Mouse (Mus musculus) urinary bladder, adult 18-20 months (tissue): ENCODE results near the gene Trpv1.

Source experiments
- DNase-seq, 2 experiments: peaks; one replicate each; pipeline ENCODE4 v3.0.0; 2022; ENCODE audit warnings: low spot score in 2 of 2, mixed read lengths in 2 of 2

Trpv1 gene

DNA sequence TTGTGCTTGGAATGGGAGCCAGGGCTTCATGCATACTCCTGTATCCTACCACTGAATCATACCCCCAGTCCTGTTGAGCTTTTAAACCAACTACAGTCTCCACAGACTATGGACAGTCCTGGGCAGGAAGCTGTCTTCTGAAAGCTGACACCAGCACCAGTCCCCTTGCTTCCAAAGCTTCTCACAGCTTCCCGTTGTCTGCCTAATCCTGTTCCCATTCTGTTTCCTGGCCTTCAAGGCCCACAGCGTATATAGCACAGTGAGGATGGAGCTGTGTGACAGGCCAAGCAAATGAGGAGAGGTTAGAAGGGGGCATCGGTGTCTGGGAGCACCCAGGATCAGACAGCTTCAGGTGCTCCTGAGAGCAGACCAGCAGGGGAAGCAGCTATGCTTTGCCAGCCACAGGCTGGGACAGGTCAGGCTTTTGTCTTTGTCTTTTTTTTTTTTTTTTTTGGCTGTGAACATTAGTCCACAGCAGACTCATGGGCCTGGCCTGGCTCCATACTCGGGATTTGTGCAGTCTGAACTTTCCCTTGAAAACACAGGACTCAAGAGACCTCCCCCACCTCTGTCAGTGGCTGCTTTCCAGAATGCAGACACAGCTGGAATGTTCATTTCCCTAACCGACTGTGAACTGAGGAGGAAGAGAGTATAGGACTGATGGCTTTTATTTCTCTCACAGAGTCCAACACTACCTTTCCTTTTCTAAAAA, 2.1 kb downstream of the Trpv1 start:
- peak in 1 of 2 experiments; percentile 22 for DNase-seq

DNA sequence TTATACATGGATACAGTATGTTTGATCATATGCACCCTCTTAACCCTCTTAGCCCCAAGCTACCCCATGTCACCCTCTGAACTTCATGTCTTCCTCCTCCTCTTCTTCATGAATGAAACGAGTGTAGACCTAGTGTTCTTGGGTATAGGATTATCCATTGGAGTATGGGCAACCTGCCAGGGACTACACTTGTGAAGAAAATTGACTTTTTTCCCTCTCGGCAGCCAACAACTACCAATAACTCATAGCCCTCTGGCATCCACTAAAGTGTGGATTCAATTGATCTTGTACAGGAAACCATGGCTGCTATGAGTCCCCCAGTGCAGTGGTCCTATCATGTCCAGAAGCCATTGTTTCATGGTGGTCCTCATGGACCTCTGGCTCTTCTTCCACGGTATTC, 2.6 kb downstream of the Trpv1 start:
- DNase-seq, result no peak

DNA sequence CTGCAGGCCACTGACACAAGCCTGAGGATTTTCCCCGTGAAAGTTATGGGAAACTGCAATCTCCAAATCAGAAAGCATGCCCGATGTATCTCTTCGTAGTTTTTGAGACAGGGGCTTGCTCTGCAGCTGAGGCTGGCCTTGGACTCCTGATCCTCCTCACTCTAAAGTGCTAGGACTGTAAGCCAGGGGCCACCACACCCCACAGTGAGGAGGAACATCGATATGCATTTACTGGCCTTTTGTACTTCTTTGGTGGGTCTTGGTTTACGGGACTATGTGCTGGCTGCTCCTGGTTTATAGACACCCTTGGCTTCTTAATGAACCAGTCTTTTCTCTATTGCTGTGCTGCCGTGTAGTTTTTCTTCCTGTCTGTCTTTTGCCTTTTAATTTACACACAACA, 8.1 kb downstream of the Trpv1 start:
- DNase-seq, result no peak

DNA sequence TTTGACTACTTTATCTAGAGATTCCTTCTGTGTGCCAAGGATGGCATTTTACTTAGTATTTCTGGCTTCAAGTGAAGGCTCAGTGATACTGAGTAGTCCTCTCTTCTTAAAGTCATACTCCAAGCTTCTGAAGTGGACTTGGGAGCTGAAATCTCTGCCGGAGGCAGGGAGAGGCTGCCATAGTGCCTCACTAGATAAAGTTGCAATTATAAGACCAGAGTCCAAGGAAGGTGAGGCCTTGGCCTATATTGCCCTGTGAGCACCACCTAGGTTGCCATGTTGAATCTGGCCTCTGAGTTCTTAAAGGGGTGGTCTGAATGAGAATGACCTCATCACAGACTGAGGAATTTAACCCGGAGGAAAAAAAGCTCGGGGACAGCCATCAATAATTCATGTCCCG, 8.7 kb downstream of the Trpv1 start:
- no peak for DNase-seq

DNA sequence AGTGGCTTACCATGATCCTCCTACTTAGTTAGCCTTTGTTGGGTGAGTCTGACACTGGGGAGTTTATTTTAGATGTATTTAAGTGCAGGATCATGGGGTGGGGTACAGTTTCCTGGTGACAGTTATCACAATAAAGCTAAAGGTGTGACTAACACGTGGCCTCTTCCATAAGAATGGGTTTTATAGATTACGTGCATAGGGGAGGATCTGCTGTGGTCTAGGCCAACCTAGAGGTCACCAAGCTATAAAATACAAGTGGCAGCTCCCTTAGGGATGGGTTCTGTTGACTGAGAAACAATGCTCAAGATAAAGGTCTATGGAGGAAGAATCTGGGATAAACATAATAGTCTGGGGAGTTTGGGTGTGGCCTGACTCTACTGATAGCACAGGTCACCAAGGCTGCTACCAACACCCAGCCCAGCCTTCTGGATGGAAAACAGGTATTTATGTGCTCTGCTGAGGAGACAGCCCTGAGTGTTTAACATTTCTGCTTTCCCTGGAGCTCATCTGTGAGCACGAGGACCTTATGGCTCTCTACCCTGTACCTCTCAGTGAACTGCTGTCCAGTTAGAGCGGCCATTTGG, 23.4 kb downstream of the Trpv1 start:
- no peak for DNase-seq

DNA sequence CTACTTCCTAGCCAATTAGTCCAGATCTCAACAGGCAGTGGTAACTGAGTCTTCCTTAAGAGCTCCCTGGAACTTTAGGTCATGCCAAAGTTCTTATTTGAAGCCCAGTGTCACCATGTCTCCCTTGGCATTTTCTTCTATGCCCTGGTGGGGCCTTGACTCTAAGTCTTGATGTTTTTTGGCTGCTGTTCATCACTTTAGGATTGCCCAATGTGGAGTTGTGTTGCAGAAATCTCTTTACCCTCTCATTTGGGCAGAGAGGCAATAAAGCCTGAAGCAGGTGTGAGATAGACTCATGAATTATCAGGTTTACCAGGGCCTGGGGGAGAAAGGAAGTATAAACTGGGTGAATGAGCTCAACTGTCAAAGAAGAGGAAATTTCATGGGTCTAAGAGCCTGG, 24.6 kb downstream of the Trpv1 start:
- no peak for DNase-seq

DNA sequence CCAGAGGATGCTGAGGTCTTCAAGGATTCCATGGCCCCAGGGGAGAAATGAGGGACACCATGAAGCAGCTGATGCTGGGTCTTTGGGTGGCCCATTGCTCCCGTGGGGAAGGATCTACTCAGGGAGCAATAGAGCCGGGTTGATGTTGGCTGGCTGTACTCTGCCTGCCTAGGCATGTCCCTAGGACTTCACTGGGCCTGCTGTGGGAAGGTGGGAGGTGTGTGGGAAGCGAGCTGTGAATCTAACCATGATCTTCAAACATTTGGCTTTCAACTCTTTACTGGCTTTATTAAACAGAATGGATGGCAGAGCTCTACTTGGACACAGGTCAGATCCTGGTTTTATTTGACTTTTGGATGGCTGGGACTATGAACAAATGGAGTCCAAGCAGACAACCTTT, 26.4 kb downstream of the Trpv1 start:
- no peak for DNase-seq

DNA sequence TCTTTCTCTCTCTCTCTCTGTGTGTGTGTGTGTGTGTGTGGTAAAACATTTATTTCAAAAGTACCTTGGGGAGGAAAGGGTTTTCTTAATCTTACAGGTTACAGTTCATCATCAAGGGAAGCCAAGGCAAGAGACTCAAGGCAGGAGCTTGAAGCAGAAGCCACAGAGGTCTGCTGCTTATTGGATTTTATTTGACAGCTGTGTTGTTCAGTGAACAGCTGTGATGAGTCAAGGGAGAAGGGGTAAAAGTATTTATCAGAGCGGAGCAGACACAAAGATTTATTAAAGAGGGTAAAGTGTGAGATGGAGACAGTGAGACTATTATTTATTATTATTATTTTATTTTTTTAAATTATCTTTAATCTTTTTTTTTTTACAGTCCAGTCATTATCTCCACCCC, 27.3 kb downstream of the Trpv1 start:
- no peak for DNase-seq

DNA sequence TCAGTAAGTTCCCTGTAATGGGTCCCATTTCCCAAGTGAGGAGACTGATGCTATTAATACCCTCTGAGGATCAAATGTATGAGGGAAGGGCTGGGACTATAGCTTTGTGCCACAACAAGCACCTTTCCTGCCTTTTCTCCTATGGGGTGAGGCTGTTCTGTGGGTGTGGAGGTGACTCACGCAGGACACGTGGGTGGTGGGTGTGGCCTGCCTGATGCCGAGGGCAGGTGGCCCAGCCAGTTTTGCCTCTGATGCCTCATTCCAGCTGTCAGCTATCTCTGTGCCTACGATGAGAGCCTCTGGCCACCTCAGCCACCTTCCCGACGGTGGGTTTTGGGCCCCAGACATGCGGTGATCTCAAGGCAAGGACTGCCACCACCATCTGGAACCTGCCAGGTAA, 33.2 kb downstream of the Trpv1 start, which contains the start of gene Trpv3:
Trpv3 (plus strand) TSS at position 122 of the 400 bp plus-strand sequence.
- peak; percentile 52 to 59 for DNase-seq

DNA sequence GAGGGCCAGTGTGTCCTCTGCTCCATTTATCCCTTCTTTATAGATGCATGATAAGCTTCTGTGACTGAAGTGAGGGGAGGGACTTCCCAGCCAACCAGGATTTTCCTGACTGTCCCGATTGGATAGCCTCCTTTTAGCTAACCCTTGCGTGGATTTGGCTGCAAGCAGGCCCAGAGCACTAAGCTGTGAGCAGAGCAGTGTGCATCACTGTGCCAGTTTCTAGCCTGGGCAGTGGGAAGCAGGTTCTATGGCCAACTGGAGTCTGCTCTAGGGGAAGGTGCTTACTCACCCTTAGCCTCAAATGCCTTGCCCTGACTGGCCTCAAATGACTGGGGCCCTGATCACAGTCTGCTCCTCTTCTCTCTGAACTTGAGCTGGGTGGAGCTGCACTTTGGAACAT, 40.7 kb downstream of the Trpv1 start:
- no peak for DNase-seq

DNA sequence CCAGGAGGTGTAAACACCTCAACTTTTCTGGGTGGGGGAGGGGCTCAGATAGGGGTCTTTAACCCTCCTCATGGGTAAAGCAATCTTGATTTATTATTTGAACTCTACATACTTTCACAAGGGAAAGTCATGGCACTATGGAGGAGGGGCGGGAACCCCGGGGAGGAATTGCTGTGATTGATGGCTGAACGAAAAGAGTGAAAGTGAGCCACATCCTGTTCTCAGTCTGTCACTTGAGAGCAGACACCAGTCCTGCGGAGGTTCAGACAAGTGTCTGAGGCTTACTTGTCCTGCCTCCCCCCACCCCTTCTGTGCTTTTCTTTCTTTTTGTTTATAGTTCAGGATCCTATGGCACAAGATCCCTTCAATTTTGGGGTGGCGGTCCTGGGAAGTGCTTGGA, 46.6 kb downstream of the Trpv1 start:
- DNase-seq, result no peak

DNA sequence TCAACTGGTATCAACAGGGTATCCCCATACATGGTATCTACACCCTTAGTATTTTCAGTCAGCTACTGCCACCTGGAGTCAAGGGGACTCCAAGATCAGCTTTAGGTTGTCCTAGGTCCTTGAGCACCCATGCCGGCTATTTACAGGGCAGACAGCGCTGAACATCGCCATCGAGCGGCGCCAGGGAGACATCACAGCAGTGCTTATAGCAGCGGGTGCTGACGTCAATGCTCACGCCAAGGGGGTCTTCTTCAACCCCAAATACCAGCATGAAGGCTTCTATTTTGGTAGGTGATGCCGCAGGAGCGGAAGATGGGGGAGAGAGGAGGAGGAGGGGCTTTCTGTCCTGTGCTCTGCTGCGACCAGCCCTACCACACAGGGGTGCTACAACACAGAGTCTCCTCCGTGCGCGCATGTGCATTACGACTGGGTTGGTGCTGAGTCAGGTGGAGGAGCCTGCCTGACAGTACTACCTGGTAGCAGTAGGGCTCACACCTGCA, 47.5 kb downstream of the Trpv1 start:
- DNase-seq, result peak; percentile 43 to 62

DNA sequence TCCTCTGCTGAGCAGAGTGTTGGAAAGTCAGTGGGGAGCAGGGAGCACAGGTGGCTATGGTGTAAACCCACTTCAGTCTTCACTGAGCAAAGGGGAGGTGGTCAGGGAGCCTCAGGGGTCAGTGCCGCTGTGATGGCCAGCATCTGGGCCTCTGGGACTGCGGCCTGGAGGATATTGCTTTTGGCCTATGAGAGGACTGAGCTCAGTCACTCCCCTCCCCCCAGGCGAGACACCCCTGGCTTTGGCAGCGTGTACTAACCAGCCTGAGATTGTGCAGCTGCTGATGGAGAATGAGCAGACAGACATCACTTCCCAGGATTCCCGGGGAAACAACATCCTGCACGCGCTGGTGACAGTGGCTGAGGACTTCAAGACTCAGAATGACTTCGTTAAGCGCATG, 49.3 kb downstream of the Trpv1 start:
- no peak for DNase-seq

DNA sequence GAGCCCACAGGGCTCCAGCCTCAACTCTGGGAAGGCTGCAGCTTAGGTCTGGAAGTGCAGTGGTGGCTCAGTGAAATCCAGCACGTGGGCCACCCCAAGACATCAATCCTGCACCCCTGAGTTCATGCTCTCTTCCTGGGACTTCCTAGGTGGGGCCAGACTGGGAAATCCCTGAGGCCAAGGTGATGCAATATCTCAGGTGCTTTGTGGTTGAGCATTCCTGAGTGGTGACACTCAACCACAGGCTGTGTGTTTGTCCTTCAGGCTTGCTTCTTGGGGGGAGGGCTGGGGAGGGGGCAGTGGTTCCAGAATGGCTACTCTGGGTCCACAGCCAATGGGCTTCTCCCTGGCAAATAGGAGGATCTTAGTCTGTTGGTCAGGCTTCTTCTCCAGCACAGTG, 49.8 kb downstream of the Trpv1 start:
- DNase-seq, result no peak

DNA sequence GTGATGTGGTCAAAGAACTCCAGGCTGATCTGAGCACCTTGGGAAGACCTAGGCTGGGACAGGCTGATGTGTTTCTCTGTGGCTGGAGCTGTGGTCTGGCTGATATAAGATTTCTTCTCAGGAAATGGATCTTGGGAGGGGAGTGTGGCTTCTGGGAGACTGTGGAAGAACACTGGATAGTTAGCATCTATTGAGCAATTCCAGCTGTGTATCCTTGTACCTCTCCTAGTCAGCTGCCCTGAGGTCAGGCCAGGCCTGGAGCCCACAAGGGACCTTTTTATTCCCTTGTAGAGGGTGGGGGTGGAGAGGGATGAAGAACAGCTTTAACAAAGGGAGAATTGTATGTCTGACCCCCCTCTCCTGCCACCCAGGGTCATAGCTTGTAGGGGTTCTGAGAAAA, 50.3 kb downstream of the Trpv1 start:
- DNase-seq, result no peak

DNA sequence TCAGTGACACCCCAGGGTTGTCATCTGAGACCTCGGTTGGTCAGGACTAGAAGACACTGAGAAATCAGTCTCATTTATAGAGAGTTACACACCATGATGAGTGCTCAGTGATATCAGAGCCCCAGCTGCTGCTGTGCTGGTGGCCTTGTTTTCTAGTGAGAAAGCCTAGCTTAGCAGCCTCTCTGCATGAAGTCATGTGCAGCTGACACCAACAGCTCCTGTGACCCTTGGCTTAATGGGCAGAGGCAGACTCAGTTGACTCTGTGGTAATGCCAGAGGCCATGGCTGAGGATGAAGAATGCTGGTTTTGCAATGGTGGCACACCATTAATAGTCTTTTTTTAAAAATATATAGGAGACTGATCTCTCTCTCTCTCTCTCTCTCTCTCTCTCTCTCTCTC, 55.5 kb downstream of the Trpv1 start:
- no peak for DNase-seq

DNA sequence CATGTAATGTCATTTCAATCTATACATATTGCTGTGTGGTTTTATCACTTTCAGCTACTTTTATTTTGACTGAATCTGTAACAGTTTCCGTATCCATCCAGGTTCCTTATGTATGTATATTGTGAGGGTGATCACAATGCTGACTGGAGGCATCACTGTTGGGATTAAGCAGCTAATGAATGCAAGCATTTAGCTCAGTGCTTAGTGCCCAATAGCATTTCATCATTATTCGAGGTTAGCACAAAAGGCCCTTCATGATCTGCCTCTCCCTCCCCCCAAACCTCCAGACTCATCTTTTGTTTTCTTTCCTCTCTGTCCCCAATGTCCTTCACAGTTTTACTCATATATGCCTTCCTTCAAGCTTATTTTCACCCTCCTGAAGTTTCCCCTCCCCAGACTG, 69.0 kb downstream of the Trpv1 start:
- DNase-seq, result no peak
